Mouse (Mus musculus): ENCODE measurements around the gene Sirpa. TPM values are rescaled to one million over a fixed set of nuclear protein-coding genes. Genes with fewer than 3 reads are reported as not detected.

The Sirpa gene
- total and polyA plus RNA-seq, 3 experiments = not detected

GRCm38 (mm10) chr2:129630978-129631660 lies 38.5 kb downstream of the Sirpa start:
- H3K4me3 ChIP-seq (ENCODE audit: control insufficient read depth in 1 of 2, insufficient read depth in 1 of 2, low read depth in 2 of 2, low read length in 2 of 2) = no peak overlapping the region
- H3K27ac ChIP-seq (ENCODE audit: control insufficient read depth, low read depth, low read length) = no peak overlapping the region
- no peak for TF ChIP-seq MEF2A (IDR thresholded peaks at IDR 0.05; ENCODE audit: extremely low read depth, insufficient replicate concordance, low read depth, low read length, poor library complexity, severe bottlenecking)
- TF ChIP-seq TBP (IDR thresholded peaks at IDR 0.05; ENCODE audit: low read depth, low read length) = no peak
- no peak overlapping the region for H3K9ac ChIP-seq (ENCODE audit: control insufficient read depth, low read depth, low read length, poor library complexity, severe bottlenecking)
- H3K9me3 ChIP-seq (replicated peaks; ENCODE audit: insufficient read depth, low read length) = no peaks in the 10 kb centered on the region
- no peaks in the 10 kb centered on the region; a peak in 1 of 4 replicates for H3K27me3 ChIP-seq (ENCODE audit: control insufficient read depth in 1 of 2, insufficient read depth in 2 of 2, low read length in 2 of 2)
- no peak for DNase-seq (ENCODE audit: low read depth, low spot score)
- no peaks in the 10 kb centered on the region for H3K79me2 ChIP-seq (ENCODE audit: control insufficient read depth, insufficient read depth, low read length, poor library complexity)
- H3K36me3 ChIP-seq (ENCODE audit: control insufficient read depth in 1 of 2, insufficient read depth in 2 of 2, low read length in 2 of 2) = no peaks in the 10 kb centered on the region
- no peaks in the 10 kb centered on the region for H3K4me1 ChIP-seq (ENCODE audit: control insufficient read depth in 1 of 2, insufficient read depth in 2 of 2, low read length in 2 of 2)

- no peaks in the 10 kb centered on the region for H3K36me3 ChIP-seq (ENCODE audit: control insufficient read depth in 1 of 2, insufficient read depth in 2 of 2, low read length in 2 of 2)
- TF ChIP-seq MYC (IDR thresholded peaks at IDR 0.05; ENCODE audit: low read depth, low read length) = no peak
- TF ChIP-seq GABPA (IDR thresholded peaks at IDR 0.05; ENCODE audit: low read depth, low read length) = no peak
- no peak for TF ChIP-seq ZNF384 (IDR thresholded peaks at IDR 0.05; ENCODE audit: low read depth, low read length)
- TF ChIP-seq BHLHE40 (IDR thresholded peaks at IDR 0.05; ENCODE audit: borderline replicate concordance, low read depth, low read length) = no peak
- no peak for TF ChIP-seq EP300 (IDR thresholded peaks at IDR 0.05; ENCODE audit: low read depth in 1 of 2, low read length in 2 of 2)
- no peak for TF ChIP-seq MEF2A (IDR thresholded peaks at IDR 0.05; ENCODE audit: extremely low read depth, insufficient replicate concordance, low read depth, low read length, poor library complexity, severe bottlenecking)
- TF ChIP-seq TAL1 (IDR thresholded peaks at IDR 0.05; ENCODE audit: low read length) = no peak
- no peak for TF ChIP-seq POLR2AphosphoS5 (IDR thresholded peaks at IDR 0.05; ENCODE audit: borderline replicate concordance, low read depth, low read length)
- no peak for TF ChIP-seq NELFE (IDR thresholded peaks at IDR 0.05; ENCODE audit: low read depth, low read length)
- no peak for TF ChIP-seq POLR2A (IDR thresholded peaks at IDR 0.05; ENCODE audit: control insufficient read depth in 1 of 2, insufficient read depth in 1 of 2, low read depth in 1 of 2, low read length in 2 of 2, poor library complexity in 1 of 2)
- TF ChIP-seq GATA1 (IDR thresholded peaks at IDR 0.05; ENCODE audit: low read depth, low read length) = no peak
- TF ChIP-seq ETS1 (IDR thresholded peaks at IDR 0.05; ENCODE audit: low read depth, low read length) = no peak
- no peak for TF ChIP-seq POLR2AphosphoS2 (IDR thresholded peaks at IDR 0.05; ENCODE audit: low read length)
- no peak for TF ChIP-seq SIN3A (IDR thresholded peaks at IDR 0.05; ENCODE audit: low read length)
- no peak for TF ChIP-seq MAZ (IDR thresholded peaks at IDR 0.05; ENCODE audit: low read depth, low read length)
- no peak for TF ChIP-seq MYB (IDR thresholded peaks at IDR 0.05; ENCODE audit: low read depth, low read length)
- no peak for TF ChIP-seq USF2 (IDR thresholded peaks at IDR 0.05; ENCODE audit: borderline replicate concordance in 1 of 2, insufficient read depth in 1 of 2, low read depth in 1 of 2, low read length in 2 of 2)
- TF ChIP-seq TCF12 (IDR thresholded peaks at IDR 0.05; ENCODE audit: low read depth, low read length) = no peak
- TF ChIP-seq NRF1 (IDR thresholded peaks at IDR 0.05; ENCODE audit: insufficient read depth, low read depth, low read length, poor library complexity, severe bottlenecking) = no peak
- no peaks in the 10 kb centered on the region for H3K79me2 ChIP-seq (ENCODE audit: control insufficient read depth, insufficient read depth, low read length, poor library complexity)
- H3K9ac ChIP-seq (ENCODE audit: control insufficient read depth, low read depth, low read length, poor library complexity, severe bottlenecking) = no peak overlapping the region
- H3K27ac ChIP-seq (ENCODE audit: control insufficient read depth, low read depth, low read length) = no peak overlapping the region
- H3K9me3 ChIP-seq (replicated peaks; ENCODE audit: insufficient read depth, low read length) = no peaks in the 10 kb centered on the region
- H3K27me3 ChIP-seq (ENCODE audit: control insufficient read depth in 1 of 2, insufficient read depth in 2 of 2, low read length in 2 of 2) = peaks cover 0 to 2% of the 10 kb centered on the region in 2 experiments; a peak in 2 of 4 replicates
- no peak for DNase-seq (ENCODE audit: low read depth, low spot score)
- no peaks in the 10 kb centered on the region for H3K4me1 ChIP-seq (ENCODE audit: control insufficient read depth in 1 of 2, insufficient read depth in 2 of 2, low read length in 2 of 2)
- H3K4me3 ChIP-seq (ENCODE audit: control insufficient read depth in 1 of 2, insufficient read depth in 1 of 2, low read depth in 2 of 2, low read length in 2 of 2) = no peak overlapping the region
These were observed 39.7 kb downstream of the Sirpa start for GRCm38 (mm10) chr2:129632324-129632723.
